ENCODE assay signal across 21 mouse cellular contexts in genomic region chr4:145047964-145048363, GRCm38 (mm10).
DNase-seq lines count a peak whose midpoint lies in the region; TF ChIP-seq lines count a peak whose summit lies in the region.
"Had no signal": no experiment of that assay in that cellular context is flagged by ENCODE, and none has a peak within 500 bp of the region (broad histone marks: within the 10 kb centered on the region; RNA-seq: fewer than 3 reads in every experiment).

No protein-coding gene starts in this region.

- no peaks in the 10 kb centered on the region for H3K79me2 ChIP-seq in heart, adult 2 months (replicated peaks; ENCODE audit: control insufficient read depth, insufficient read depth, low read length)

- H3K9ac ChIP-seq in heart, adult 2 months (ENCODE audit: low read depth, low read length): no peak overlapping the region
- H3K9ac ChIP-seq: embryonic facial prominence, embryonic 13.5 days; embryonic facial prominence, embryonic 15.5 days; forebrain, embryonic 12.5 days had no signal

- no peak for TF ChIP-seq CTCF in heart, adult 2 months (IDR thresholded peaks at IDR 0.05)
- no peak for TF ChIP-seq CTCF in kidney, adult 2 months (conservative IDR thresholded peaks at IDR 0.05; ENCODE audit: insufficient read depth, insufficient read length, low read depth, low read length)

- DNase-seq in heart, adult 2 months: no peak
- no peak for DNase-seq in heart, postnatal 36 days
- DNase-seq in kidney, adult 2 months: peak; percentile 41
- no peak for DNase-seq in kidney, postnatal 4 days
- no peak for DNase-seq in limb, embryonic 10.5 days (ENCODE audit: low spot score)
- DNase-seq in gastrocnemius, adult 18-20 months (ENCODE audit: low spot score): no peak
- DNase-seq: adrenal gland, adult 2 months; adrenal gland, postnatal 10 days; adrenal gland, postnatal 25 days; cerebellum, adult 11 months; cerebellum, adult 18-20 months; cerebellum, adult 8-10 months; cerebellum, adult 9-11 months; cerebellum, postnatal 14 days; cerebellum, postnatal 36 days; embryo, embryonic 11 days had no signal

- WGBS in heart, adult 2 months: 67% methylated on average over 5 of the region's 5 CpGs
- WGBS in kidney, adult 2 months: 78% methylated on average over 5 of the region's 5 CpGs
- WGBS in limb, embryonic 10.5 days: 56% methylated on average over 5 of the region's 5 CpGs

- TF ChIP-seq POLR2A in heart, adult 2 months (IDR thresholded peaks at IDR 0.05; ENCODE audit: insufficient read depth, low read depth, low read length): no peak
- TF ChIP-seq POLR2A in kidney, adult 2 months (IDR thresholded peaks at IDR 0.05; ENCODE audit: low read depth, low read length): no peak

- H3K4me3 ChIP-seq in heart, adult 2 months: no peak overlapping the region
- no peak overlapping the region for H3K4me3 ChIP-seq in kidney, adult 2 months (ENCODE audit: insufficient read depth, low read depth, low read length)
- H3K4me3 ChIP-seq in limb, embryonic 10.5 days: no peak overlapping the region
- H3K4me3 ChIP-seq: embryonic facial prominence, embryonic 13.5 days; embryonic facial prominence, embryonic 15.5 days; erythroblast, embryonic 14.5 days; forebrain, embryonic 10.5 days; forebrain, embryonic 12.5 days had no signal

- TF ChIP-seq EP300 in heart, adult 2 months (IDR thresholded peaks at IDR 0.05; ENCODE audit: insufficient read depth, low read depth, low read length): no peak

- no peaks in the 10 kb centered on the region for H3K9me3 ChIP-seq in limb, embryonic 10.5 days (replicated peaks)
- H3K9me3 ChIP-seq: embryonic facial prominence, embryonic 13.5 days; embryonic facial prominence, embryonic 15.5 days; forebrain, embryonic 10.5 days; forebrain, embryonic 12.5 days had no signal

- intact Hi-C loops in heart, adult 2 months (cut with DNase I): no loop called here
- intact Hi-C loops in heart, postnatal 36 days (cut with DNase I): loop anchor here (10.0 kb wide), 1 partner anchor 93 kb away; no protein-coding TSS in a partner anchor

- H3K36me3 ChIP-seq in heart, adult 2 months (ENCODE audit: control insufficient read depth, insufficient read depth, low read length): peaks cover 69% of the 10 kb centered on the region
- 0 out of 2 replicates have a peak, but pooled peaks cover 2% of the 10 kb centered on the region for H3K36me3 ChIP-seq in kidney, adult 2 months (ENCODE audit: control insufficient read depth, insufficient read depth, low read length)
- H3K36me3 ChIP-seq in limb, embryonic 10.5 days: peaks cover 42% of the 10 kb centered on the region

- H3K4me1 ChIP-seq in heart, adult 2 months (ENCODE audit: control insufficient read depth, insufficient read depth, low read length): peaks cover 25% of the 10 kb centered on the region
- peaks cover 10% of the 10 kb centered on the region for H3K4me1 ChIP-seq in kidney, adult 2 months (ENCODE audit: control insufficient read depth, insufficient read depth, low read length)
- peaks cover 37% of the 10 kb centered on the region for H3K4me1 ChIP-seq in limb, embryonic 10.5 days

- peak overlapping the region; percentile 61 for H3K27ac ChIP-seq in heart, adult 2 months
- H3K27ac ChIP-seq in kidney, adult 2 months (ENCODE audit: insufficient read depth, low read depth, low read length): no peak overlapping the region
- 0 out of 2 replicates have a peak overlapping the region, but pooled peaks have one; percentile 8 for H3K27ac ChIP-seq in limb, embryonic 10.5 days
- H3K27ac ChIP-seq: embryonic facial prominence, embryonic 13.5 days; embryonic facial prominence, embryonic 15.5 days; forebrain, embryonic 10.5 days; forebrain, embryonic 12.5 days had no signal

- H3K27me3 ChIP-seq in heart, adult 2 months (ENCODE audit: control insufficient read depth, insufficient read depth, low read length): no peaks in the 10 kb centered on the region
- H3K27me3 ChIP-seq in kidney, adult 2 months (replicated peaks; ENCODE audit: control insufficient read depth, insufficient read depth, low read length): no peaks in the 10 kb centered on the region
- H3K27me3 ChIP-seq in limb, embryonic 10.5 days (ENCODE audit: low read depth, poor library complexity, severe bottlenecking): no peaks in the 10 kb centered on the region
- H3K27me3 ChIP-seq: embryonic facial prominence, embryonic 13.5 days; embryonic facial prominence, embryonic 15.5 days had no signal
